Mouse (Mus musculus): ENCODE data around the gene Nckap5.

- TF ChIP-seq CTCF (IDR thresholded peaks at IDR 0.05; ENCODE audit: control insufficient read depth, insufficient read depth, low read length) (no peak), POLR2A (IDR thresholded peaks at IDR 0.05; ENCODE audit: borderline replicate concordance, control insufficient read depth, low read depth, low read length) (no peak)
Measured at GRCm38 (mm10) chr1:125945136-125945535, 885.5 kb downstream of the Nckap5 start.
